Mouse (Mus musculus) MEL (cell line): Measurements from ENCODE around the gene Stfa2l1. TPM values are rescaled to one million over a fixed set of nuclear protein-coding genes. Genes with fewer than 3 reads are reported as not detected.
"Not testable (repeated sequence)": the region's sequence is repeated elsewhere in the genome, so short reads cannot be mapped to it uniquely, and the experiment has no call there.

ENCODE experiments used
- DNase-seq: peaks from one replicate; pipeline ENCODE4 v3.0.0; 2011; ENCODE audit warnings: low read depth, low spot score
- H3K27ac ChIP-seq: 2 replicates; pipeline ENCODE4 v1.5.1; 2012; ENCODE audit warnings: low read depth, mild to moderate bottlenecking, control low read depth, low read length, moderate library complexity; ENCODE audit not compliant: control insufficient read depth
- H3K27me3 ChIP-seq, 2 experiments: fragments of 150-350 bp in 1 of 2; sonication (generic) in 1 of 2; 2 replicates each; pipeline ENCODE4 v1.6.1; 2012; ENCODE audit warnings: low read length in 2 of 2, mild to moderate bottlenecking in 2 of 2, improper control_type of control experiment in 1 of 2, moderate library complexity in 1 of 2; ENCODE audit not compliant: insufficient read depth in 2 of 2, control insufficient read depth in 1 of 2
- H3K36me3 ChIP-seq, 2 experiments: 2 replicates each; pipeline ENCODE4 v1.6.1; 2012 to 2014; ENCODE audit warnings: low read length in 2 of 2, improper control_type of control experiment in 1 of 2, inconsistent platforms in 1 of 2, mild to moderate bottlenecking in 1 of 2; ENCODE audit not compliant: insufficient read depth in 2 of 2, control insufficient read depth in 1 of 2
- H3K4me1 ChIP-seq, 2 experiments: fragments of 150-350 bp in 1 of 2; sonication (generic) in 1 of 2; 2 replicates each; pipeline ENCODE4 v1.6.1; 2012; ENCODE audit warnings: low read length in 2 of 2, improper control_type of control experiment in 1 of 2, mild to moderate bottlenecking in 1 of 2; ENCODE audit not compliant: insufficient read depth in 2 of 2, control insufficient read depth in 1 of 2
- H3K4me3 ChIP-seq, 2 experiments: fragments of 150-350 bp in 1 of 2; sonication (generic) in 1 of 2; 2 replicates each; pipeline ENCODE4 v1.5.1; 2012; ENCODE audit warnings: low read depth in 2 of 2, low read length in 2 of 2, mild to moderate bottlenecking in 2 of 2, moderate library complexity in 2 of 2, control low read depth in 1 of 2, improper control_type of control experiment in 1 of 2; ENCODE audit not compliant: control insufficient read depth in 1 of 2, insufficient read depth in 1 of 2
- H3K79me2 ChIP-seq: 2 replicates; pipeline ENCODE4 v1.6.1; 2012; ENCODE audit warnings: mild to moderate bottlenecking, low read length, moderate library complexity; ENCODE audit not compliant: control insufficient read depth, poor library complexity, insufficient read depth
- H3K9ac ChIP-seq: 2 replicates; pipeline ENCODE4 v1.6.1; 2012; ENCODE audit warnings: low read depth, mild to moderate bottlenecking, control low read depth, low read length, moderate library complexity; ENCODE audit not compliant: control insufficient read depth, poor library complexity, severe bottlenecking
- H3K9me3 ChIP-seq: fragments of 150-350 bp; sonication (generic); replicated peaks from 2 replicates; pipeline ENCODE4 v1.6.1; 2012; ENCODE audit warnings: mild to moderate bottlenecking, low read length, improper control_type of control experiment, moderate library complexity; ENCODE audit not compliant: insufficient read depth
- CHD1 ChIP-seq: IDR thresholded peaks from 2 replicates; pipeline ENCODE4 v1.6.1; 2012; ENCODE audit warnings: low read depth, mild to moderate bottlenecking, inconsistent platforms, low read length, improper control_type of control experiment
- CHD2 ChIP-seq: IDR thresholded peaks from 2 replicates; pipeline ENCODE4 v1.6.1; 2011; ENCODE audit warnings: low read length, improper control_type of control experiment
- CTCF ChIP-seq, 3 experiments: IDR thresholded peaks in 2 of 3; conservative IDR thresholded peaks in 1 of 3; 2 replicates each; pipeline ENCODE4 v1.5.1; 2011 to 2012; ENCODE audit warnings: low read length in 3 of 3, low read depth in 2 of 3, mild to moderate bottlenecking in 2 of 3, improper control_type of control experiment in 1 of 3, inconsistent platforms in 1 of 3, mixed read lengths in 1 of 3, moderate library complexity in 1 of 3; ENCODE audit not compliant: control insufficient read depth in 1 of 3, insufficient read depth in 1 of 3, poor library complexity in 1 of 3, severe bottlenecking in 1 of 3
- E2F4 ChIP-seq: IDR thresholded peaks from 2 replicates; pipeline ENCODE4 v1.6.1; 2011; ENCODE audit warnings: low read depth, low read length, improper control_type of control experiment, borderline replicate concordance
- ELF1 ChIP-seq: IDR thresholded peaks from 2 replicates; pipeline ENCODE4 v1.6.1; 2014; ENCODE audit warnings: low read depth, mild to moderate bottlenecking, inconsistent platforms, low read length, improper control_type of control experiment, moderate library complexity
- ETS1 ChIP-seq: IDR thresholded peaks from 2 replicates; pipeline ENCODE4 v1.6.1; 2012; ENCODE audit warnings: low read depth, mild to moderate bottlenecking, inconsistent platforms, low read length, improper control_type of control experiment, moderate library complexity
- JUND ChIP-seq: IDR thresholded peaks from 2 replicates; pipeline ENCODE4 v1.6.1; 2011; ENCODE audit warnings: low read depth, mild to moderate bottlenecking, improper control_type of control experiment, low read length
- KAT2A ChIP-seq: conservative IDR thresholded peaks from 2 replicates; pipeline ENCODE4 v1.6.1; 2012; ENCODE audit warnings: low read depth, low read length, improper control_type of control experiment, inconsistent platforms
- MAFK ChIP-seq: IDR thresholded peaks from 2 replicates; pipeline ENCODE4 v1.6.1; 2011; ENCODE audit warnings: low read depth, mild to moderate bottlenecking, low read length, improper control_type of control experiment, borderline replicate concordance
- MAX ChIP-seq: IDR thresholded peaks from 2 replicates; pipeline ENCODE4 v1.6.1; 2011; ENCODE audit warnings: low read length, improper control_type of control experiment
- MYB ChIP-seq: IDR thresholded peaks from 2 replicates; pipeline ENCODE4 v1.6.1; 2011; ENCODE audit warnings: mild to moderate bottlenecking, low read depth, low read length, improper control_type of control experiment
- POLR2AphosphoS5 ChIP-seq: IDR thresholded peaks from 2 replicates; pipeline ENCODE4 v1.6.1; 2012; ENCODE audit warnings: low read depth, borderline replicate concordance, mild to moderate bottlenecking, inconsistent platforms, low read length, moderate library complexity, mixed read lengths
- RAD21 ChIP-seq: IDR thresholded peaks from 2 replicates; pipeline ENCODE4 v1.6.1; 2011; ENCODE audit warnings: mild to moderate bottlenecking, low read depth, low read length, improper control_type of control experiment
- RCOR1 ChIP-seq: IDR thresholded peaks from 2 replicates; pipeline ENCODE4 v1.6.1; 2012; ENCODE audit warnings: low read depth, mild to moderate bottlenecking, inconsistent platforms, low read length, improper control_type of control experiment
- SIN3A ChIP-seq: IDR thresholded peaks from 2 replicates; pipeline ENCODE4 v1.6.1; 2012; ENCODE audit warnings: low read length, improper control_type of control experiment, inconsistent platforms
- SMC3 ChIP-seq: IDR thresholded peaks from 2 replicates; pipeline ENCODE4 v1.6.1; 2011; ENCODE audit warnings: low read depth, low read length, improper control_type of control experiment
- ZMIZ1 ChIP-seq: IDR thresholded peaks from 2 replicates; pipeline ENCODE4 v1.6.1; 2012; ENCODE audit warnings: low read depth, mild to moderate bottlenecking, inconsistent platforms, low read length, improper control_type of control experiment, moderate library complexity
- polyA plus RNA-seq, 2 experiments: library from polyadenylated mRNA; stranded (reverse) in 1 of 2; unstranded in 1 of 2; fragments of >175 nt in 1 of 2; fragments of >200 nt in 1 of 2; gene quantifications; 2 replicates each; pipeline versions ENCODE4 v1.2.1 to v1.2.4; 2012; ENCODE audit warnings: low replicate concordance in 2 of 2, low read depth in 1 of 2; ENCODE audit not compliant: insufficient read length in 2 of 2, insufficient read depth in 1 of 2, missing spikeins in 1 of 2
- total RNA-seq: library from RNA; depleted of rRNA; stranded (reverse); fragments of 300-350 nt; gene quantifications from 2 replicates; pipeline ENCODE4 v1.2.3, GENCODE M21; 2012; rRNA removed

The Stfa2l1 gene
- total RNA-seq (not detected in 2 replicates), polyA plus RNA-seq (not detected)

DNA sequence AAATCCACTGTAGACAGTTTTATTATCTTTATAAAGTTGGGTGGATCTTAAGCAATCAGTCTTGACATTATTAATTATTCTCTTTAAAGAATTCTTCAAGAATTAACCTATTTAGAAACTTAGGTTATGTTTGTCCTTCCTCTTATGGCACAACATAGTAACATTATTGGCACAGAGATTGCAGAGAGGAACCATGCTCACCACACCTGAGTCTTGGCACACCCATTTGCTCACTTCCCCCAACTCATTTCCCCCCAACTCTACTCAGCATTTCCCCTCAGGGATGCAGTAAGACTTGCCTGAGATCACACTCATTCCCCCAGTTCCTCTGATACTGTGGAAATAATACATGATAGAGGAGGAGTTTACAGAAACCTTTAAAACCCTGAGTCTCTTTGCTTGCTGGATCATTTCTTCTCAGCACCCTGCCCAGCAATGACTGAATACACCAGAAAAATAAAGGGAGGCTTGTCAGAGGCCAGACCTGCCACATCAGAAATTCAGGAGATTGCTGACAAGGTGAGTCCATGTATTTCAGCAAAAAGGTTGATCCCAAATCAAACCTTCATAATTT is at the start of gene Stfa2l1:
Gene Stfa2l1, plus strand, starts transcription at position 410 of the 574 bp plus-strand sequence.
- H3K27me3 ChIP-seq = no peaks in the 10 kb centered on the region
- H3K4me3 ChIP-seq = no peak within 1 kb of the TSS
- H3K27ac ChIP-seq = no peak within 1 kb of the TSS
- H3K79me2 ChIP-seq = no peaks in the 10 kb centered on the region
- no peaks in the 10 kb centered on the region for H3K9me3 ChIP-seq
- TF ChIP-seq E2F4 (no peak), RCOR1 (no peak), JUND (no peak), SMC3 (no peak), RAD21 (no peak), MYB (no peak), CHD1 (no peak), ZMIZ1 (no peak), CTCF (IDR thresholded peaks at IDR 0.05 in 2 of 3, conservative IDR thresholded peaks at IDR 0.05 in 1 of 3; ENCODE audit: control insufficient read depth in 1 of 3, insufficient read depth in 1 of 3, low read depth in 2 of 3, low read length in 3 of 3, poor library complexity in 1 of 3, severe bottlenecking in 1 of 3) (no peak), MAX (no peak), MAFK (no peak), CHD2 (no peak), SIN3A (no peak), KAT2A (no peak), ELF1 (no peak), ETS1 (no peak), POLR2AphosphoS5 (no peak)
- no peaks in the 10 kb centered on the region for H3K36me3 ChIP-seq
- H3K9ac ChIP-seq = no peak within 1 kb of the TSS
- H3K4me1 ChIP-seq = no peaks in the 10 kb centered on the region
- no peak for DNase-seq

- not testable (repeated sequence) for H3K4me3 ChIP-seq, H3K36me3 ChIP-seq, H3K27me3 ChIP-seq, H3K4me1 ChIP-seq, H3K9ac ChIP-seq, H3K9me3 ChIP-seq, H3K79me2 ChIP-seq, DNase-seq, H3K27ac ChIP-seq
These were observed 45.1 kb upstream of the Stfa2l1 start for GRCm38 (mm10) chr16:36111486-36111885.

DNA sequence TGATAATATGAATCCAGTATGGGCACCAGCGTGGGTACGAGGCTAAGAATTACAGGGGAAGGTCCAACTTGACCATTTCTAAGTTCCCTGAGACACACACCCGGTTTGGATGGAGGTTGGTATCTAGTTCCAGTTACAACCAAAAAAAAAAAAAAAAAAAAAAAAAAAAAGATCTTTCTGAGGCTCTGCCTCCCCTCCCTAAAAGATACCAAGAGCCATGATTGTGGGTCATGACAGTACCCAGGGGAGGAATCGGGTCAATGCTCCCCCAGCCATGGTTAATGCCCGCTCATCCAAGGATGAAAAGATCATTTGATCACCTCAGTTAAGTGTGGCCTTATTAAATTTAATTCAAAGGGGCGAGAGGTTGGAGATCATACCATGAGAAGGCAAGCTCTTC is 40.9 kb upstream of the Stfa2l1 start:
- not testable (repeated sequence) for DNase-seq, H3K27ac ChIP-seq, H3K27me3 ChIP-seq, H3K4me1 ChIP-seq, H3K9me3 ChIP-seq, H3K4me3 ChIP-seq, H3K9ac ChIP-seq, H3K79me2 ChIP-seq, H3K36me3 ChIP-seq
